Mouse (Mus musculus): ENCODE measurements around the gene Mettl24. TPM values are rescaled to one million over a fixed set of nuclear protein-coding genes. Genes with fewer than 3 reads are reported as not detected.
"Not testable (repeated sequence)": the region's sequence is repeated elsewhere in the genome, so short reads cannot be mapped to it uniquely, and the experiment has no call there.

The Mettl24 gene
- polyA plus RNA-seq, 1 experiment, result not detected

DNA sequence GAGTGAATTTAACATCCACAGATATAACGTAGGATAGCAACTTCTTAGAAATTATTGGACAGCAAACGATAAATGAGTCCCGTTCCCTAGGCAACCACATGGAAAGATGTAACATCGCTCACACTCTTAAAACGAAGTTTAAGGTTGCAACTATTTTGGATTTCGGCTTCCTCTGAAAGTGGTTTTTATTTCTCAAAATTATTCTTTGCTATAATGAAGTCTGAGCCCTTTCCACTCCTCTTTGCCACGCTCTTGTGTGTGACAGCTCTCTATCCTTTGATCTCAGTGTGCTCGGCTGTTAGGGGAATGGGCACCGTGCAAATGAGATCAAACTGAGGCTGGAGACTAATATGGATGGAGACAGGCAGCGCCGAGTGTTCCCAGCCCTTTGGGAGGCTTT is 92.1 kb downstream of the Mettl24 start:
- Histone ChIP-seq H3K9me3 (no peaks in the 10 kb centered on the region), H3K4me1 (no peaks in the 10 kb centered on the region), H3K36me3 (replicated peaks; ENCODE audit: low read length) (no peaks in the 10 kb centered on the region), H3K27me3 (replicated peaks) (no peaks in the 10 kb centered on the region), H3K4me3 (replicated peaks) (no peak overlapping the region)
- TF ChIP-seq GATA1 (IDR thresholded peaks at IDR 0.05; ENCODE audit: borderline replicate concordance, low read length) (no peak), FLI1 (IDR thresholded peaks at IDR 0.05; ENCODE audit: low read length) (no peak)

DNA sequence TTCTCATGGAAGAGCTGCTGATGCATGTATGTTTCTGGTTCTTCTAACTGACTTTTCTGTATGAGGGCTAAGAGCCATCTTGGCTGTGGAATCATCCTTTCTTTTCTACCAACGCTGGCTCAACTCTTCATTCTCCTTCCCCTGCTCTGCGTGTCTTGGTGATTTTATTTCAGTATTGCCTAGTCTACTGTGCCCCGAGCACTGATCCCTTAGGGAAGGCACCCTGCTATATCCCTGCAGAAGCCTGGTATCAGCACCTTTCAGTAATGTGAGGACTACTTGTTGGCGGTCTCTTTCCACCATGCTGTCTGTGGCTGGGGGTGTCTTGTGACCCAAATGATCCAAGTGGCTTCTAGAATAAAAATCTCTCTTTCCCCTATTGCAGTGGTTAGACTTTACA is 92.6 kb downstream of the Mettl24 start:
- Histone ChIP-seq H3K36me3 (replicated peaks; ENCODE audit: low read length) (no peaks in the 10 kb centered on the region), H3K27me3 (replicated peaks) (no peaks in the 10 kb centered on the region), H3K4me1 (no peaks in the 10 kb centered on the region), H3K4me3 (replicated peaks) (no peak overlapping the region), H3K9me3 (no peaks in the 10 kb centered on the region)
- TF ChIP-seq FLI1 (IDR thresholded peaks at IDR 0.05; ENCODE audit: low read length) (no peak), GATA1 (IDR thresholded peaks at IDR 0.05; ENCODE audit: borderline replicate concordance, low read length) (no peak)

- TF ChIP-seq GATA1 (IDR thresholded peaks at IDR 0.05; ENCODE audit: borderline replicate concordance, low read length), result no peak
- no peak for TF ChIP-seq FLI1 (IDR thresholded peaks at IDR 0.05; ENCODE audit: low read length)
- Histone ChIP-seq H3K9me3 (no peaks in the 10 kb centered on the region), H3K4me3 (replicated peaks) (no peak overlapping the region), H3K36me3 (replicated peaks; ENCODE audit: low read length) (no peaks in the 10 kb centered on the region), H3K27me3 (replicated peaks) (no peaks in the 10 kb centered on the region), H3K4me1 (no peaks in the 10 kb centered on the region)
Measured at GRCm38 (mm10) chr10:40777171-40777570, 94.1 kb downstream of the Mettl24 start.

GRCm38 (mm10) chr10:40778472-40778871 is 95.4 kb downstream of the Mettl24 start:
- H3K36me3 ChIP-seq (replicated peaks; ENCODE audit: low read length), result no peaks in the 10 kb centered on the region
- no peaks in the 10 kb centered on the region for H3K4me1 ChIP-seq
- H3K4me3 ChIP-seq (replicated peaks), result no peak overlapping the region
- H3K9me3 ChIP-seq, result no peaks in the 10 kb centered on the region
- no peaks in the 10 kb centered on the region for H3K27me3 ChIP-seq (replicated peaks)
- TF ChIP-seq FLI1 (IDR thresholded peaks at IDR 0.05; ENCODE audit: low read length) (no peak), GATA1 (IDR thresholded peaks at IDR 0.05; ENCODE audit: borderline replicate concordance, low read length) (no peak)

DNA sequence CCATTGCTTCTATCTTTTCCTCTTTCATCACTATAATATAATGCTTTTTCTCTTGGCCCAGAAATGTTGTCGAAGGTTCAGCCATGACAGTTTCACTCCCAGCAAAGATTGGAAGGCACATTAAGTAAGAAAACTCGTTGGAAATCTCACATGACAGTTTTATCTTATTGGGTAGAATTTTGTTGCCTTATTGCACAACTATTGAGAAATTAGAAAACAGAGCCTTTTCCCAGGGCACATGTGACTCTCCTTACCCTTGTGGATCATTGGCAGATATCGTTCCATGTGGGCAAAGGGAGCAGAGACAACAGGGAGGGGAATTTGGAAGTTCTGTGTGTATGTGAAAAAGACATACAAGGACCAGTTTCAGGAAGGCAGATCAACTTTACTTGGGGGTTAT is 107.3 kb downstream of the Mettl24 start:
- Histone ChIP-seq H3K27me3 (replicated peaks) (no peaks in the 10 kb centered on the region), H3K9me3 (peaks cover 21% of the 10 kb centered on the region), H3K4me1 (no peaks in the 10 kb centered on the region), H3K36me3 (replicated peaks; ENCODE audit: low read length) (no peaks in the 10 kb centered on the region), H3K4me3 (replicated peaks) (no peak overlapping the region)
- no peak for TF ChIP-seq FLI1 (IDR thresholded peaks at IDR 0.05; ENCODE audit: low read length)
- TF ChIP-seq GATA1 (IDR thresholded peaks at IDR 0.05; ENCODE audit: borderline replicate concordance, low read length), result no peak

DNA sequence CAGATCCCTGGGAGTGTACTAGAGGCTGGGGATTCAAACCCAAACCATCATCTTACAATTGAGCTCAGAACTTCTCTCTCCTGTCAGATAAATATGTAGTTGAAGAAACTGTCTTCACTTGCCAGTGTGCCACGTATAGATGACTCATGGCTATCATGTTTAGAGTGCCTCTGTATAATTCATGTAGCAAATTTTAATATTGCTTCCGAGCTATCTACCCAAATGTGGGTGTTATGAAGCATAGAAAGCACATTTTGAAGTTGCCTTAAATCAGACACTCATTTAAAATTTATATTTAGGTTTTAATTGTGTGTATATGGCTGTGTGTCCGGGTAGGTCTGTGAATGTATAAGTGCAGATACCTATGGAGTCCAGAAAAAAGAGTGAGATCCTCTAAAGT is 109.0 kb downstream of the Mettl24 start:
- Histone ChIP-seq H3K27me3 (replicated peaks) (no peaks in the 10 kb centered on the region), H3K4me3 (replicated peaks) (no peak overlapping the region), H3K36me3 (replicated peaks; ENCODE audit: low read length) (no peaks in the 10 kb centered on the region), H3K9me3 (peaks cover 17% of the 10 kb centered on the region), H3K4me1 (no peaks in the 10 kb centered on the region)
- TF ChIP-seq GATA1 (IDR thresholded peaks at IDR 0.05; ENCODE audit: borderline replicate concordance, low read length), result no peak
- TF ChIP-seq FLI1 (IDR thresholded peaks at IDR 0.05; ENCODE audit: low read length), result no peak

GRCm38 (mm10) chr10:40805221-40805620 is 122.1 kb downstream of the Mettl24 start:
- Histone ChIP-seq H3K4me1 (no peaks in the 10 kb centered on the region), H3K9me3 (0 out of 2 replicates have a peak, but pooled peaks cover 4% of the 10 kb centered on the region), H3K4me3 (replicated peaks) (no peak overlapping the region), H3K27me3 (replicated peaks) (no peaks in the 10 kb centered on the region), H3K36me3 (replicated peaks; ENCODE audit: low read length) (no peaks in the 10 kb centered on the region)
- TF ChIP-seq FLI1 (IDR thresholded peaks at IDR 0.05; ENCODE audit: low read length) (no peak), GATA1 (IDR thresholded peaks at IDR 0.05; ENCODE audit: borderline replicate concordance, low read length) (no peak)

DNA sequence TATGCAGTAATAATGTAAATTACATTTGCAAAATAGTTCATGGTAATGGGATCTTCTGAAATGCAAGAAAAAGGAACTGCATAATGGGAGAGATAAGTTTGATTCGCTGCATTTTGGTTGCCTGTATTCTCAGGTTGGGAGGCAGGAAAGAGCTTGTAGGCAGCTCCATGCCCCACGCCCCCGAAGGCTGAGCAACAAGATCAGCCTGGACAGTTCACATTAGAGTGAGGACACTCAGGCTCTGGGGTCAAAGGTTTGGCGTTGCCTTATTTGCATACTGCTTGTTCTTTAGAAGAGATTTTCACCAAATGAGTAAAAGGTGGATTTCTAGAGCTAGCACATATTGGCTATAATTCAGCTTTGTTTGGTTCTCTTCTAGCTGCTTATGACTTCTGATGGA is 123.1 kb downstream of the Mettl24 start:
- H3K27me3 ChIP-seq (replicated peaks), result no peaks in the 10 kb centered on the region
- no peaks in the 10 kb centered on the region for H3K36me3 ChIP-seq (replicated peaks; ENCODE audit: low read length)
- TF ChIP-seq FLI1 (IDR thresholded peaks at IDR 0.05; ENCODE audit: low read length) (no peak), GATA1 (IDR thresholded peaks at IDR 0.05; ENCODE audit: borderline replicate concordance, low read length) (no peak)
- H3K9me3 ChIP-seq, result 0 out of 2 replicates have a peak, but pooled peaks cover 4% of the 10 kb centered on the region
- H3K4me1 ChIP-seq, result no peaks in the 10 kb centered on the region
- H3K4me3 ChIP-seq (replicated peaks), result no peak overlapping the region

GRCm38 (mm10) chr10:40809411-40809910 is 126.4 kb downstream of the Mettl24 start:
- H3K9me3 ChIP-seq; H3K36me3 ChIP-seq (replicated peaks; ENCODE audit: low read length); H3K4me1 ChIP-seq; H3K4me3 ChIP-seq (replicated peaks); H3K27me3 ChIP-seq (replicated peaks): not testable (repeated sequence)

GRCm38 (mm10) chr10:40813627-40814026 is 130.5 kb downstream of the Mettl24 start:
- no peak overlapping the region for H3K4me3 ChIP-seq (replicated peaks)
- no peaks in the 10 kb centered on the region for H3K4me1 ChIP-seq
- no peaks in the 10 kb centered on the region for H3K36me3 ChIP-seq (replicated peaks; ENCODE audit: low read length)
- peaks cover 4% of the 10 kb centered on the region for H3K9me3 ChIP-seq
- H3K27me3 ChIP-seq (replicated peaks), result no peaks in the 10 kb centered on the region
- no peak for TF ChIP-seq GATA1 (IDR thresholded peaks at IDR 0.05; ENCODE audit: borderline replicate concordance, low read length)
- TF ChIP-seq FLI1 (IDR thresholded peaks at IDR 0.05; ENCODE audit: low read length), result no peak

- Histone ChIP-seq H3K36me3 (replicated peaks; ENCODE audit: low read length) (no peaks in the 10 kb centered on the region), H3K27me3 (replicated peaks) (no peaks in the 10 kb centered on the region), H3K4me3 (replicated peaks) (no peak overlapping the region), H3K4me1 (no peaks in the 10 kb centered on the region), H3K9me3 (peaks cover 4% of the 10 kb centered on the region)
- TF ChIP-seq FLI1 (IDR thresholded peaks at IDR 0.05; ENCODE audit: low read length) (no peak), GATA1 (IDR thresholded peaks at IDR 0.05; ENCODE audit: borderline replicate concordance, low read length) (no peak)
Measured at GRCm38 (mm10) chr10:40816471-40816870, 133.4 kb downstream of the Mettl24 start.
